Mouse (Mus musculus): Measurements from ENCODE around the gene Hspa12a.

- TF ChIP-seq CTCF (IDR thresholded peaks at IDR 0.05; ENCODE audit: control insufficient read depth, insufficient read depth, insufficient replicate concordance, low read depth, low read length) = no peak
- TF ChIP-seq POLR2A (IDR thresholded peaks at IDR 0.05; ENCODE audit: control insufficient read depth, low read depth, low read length) = no peak
Measured at GRCm38 (mm10) chr19:58839806-58840205, 103.6 kb downstream of the Hspa12a start.

Measured in testis, adult 2 months (tissue).